ENCODE assay signal across 20 mouse cellular contexts in the genomic region with DNA sequence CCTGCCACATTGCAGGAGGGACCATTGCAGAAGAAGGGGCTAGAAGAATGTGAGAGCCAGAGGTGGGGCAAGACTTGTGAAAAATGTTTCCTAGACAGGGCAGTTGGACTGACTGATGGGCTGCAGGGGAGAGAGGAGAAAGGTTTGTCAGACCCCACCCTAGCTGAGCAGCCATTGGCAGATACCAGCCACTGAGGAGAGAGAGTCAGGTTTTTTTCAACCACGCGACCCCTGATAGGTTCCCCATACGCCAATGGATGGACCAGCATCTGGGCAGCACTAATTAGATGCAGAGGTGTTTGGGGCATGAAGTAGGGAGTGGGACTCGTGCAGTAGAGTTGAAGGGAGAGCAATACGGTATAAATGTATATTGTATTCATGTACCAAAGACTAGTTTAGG.
"Had no signal": no experiment of that assay in that cellular context is flagged by ENCODE, and none has a peak within 500 bp of the region (broad histone marks: within the 10 kb centered on the region; RNA-seq: fewer than 3 reads in every experiment).

No protein-coding gene starts in this region.

- H3K4me3 ChIP-seq: kidney, embryonic 15.5 days; layer of hippocampus, adult 2 months; left cerebral cortex, adult 2 months; liver, embryonic 13.5 days; megakaryocyte, embryonic 14.5 days; midbrain, embryonic 10.5 days; midbrain, embryonic 13.5 days; myocyte; neural tube, embryonic 13.5 days had no signal

- DNase-seq: kidney, adult 8-10 months; kidney, postnatal 14 days; layer of hippocampus, adult 9-11 months; layer of hippocampus, postnatal 36 days; liver, embryonic 13.5 days; lung, adult 2 months; lung, postnatal 36 days; retina, postnatal 1 day; right cerebral cortex, postnatal 25 days; thymus, adult 18-20 months; thymus, postnatal 36 days had no signal

- H3K27ac ChIP-seq: kidney, embryonic 15.5 days; layer of hippocampus, adult 2 months; left cerebral cortex, adult 2 months; liver, embryonic 13.5 days; midbrain, embryonic 10.5 days; midbrain, embryonic 13.5 days; neural tube, embryonic 13.5 days had no signal

- H3K9me3 ChIP-seq: kidney, embryonic 15.5 days; liver, embryonic 13.5 days; megakaryocyte, embryonic 14.5 days; midbrain, embryonic 10.5 days; midbrain, embryonic 13.5 days; neural tube, embryonic 13.5 days had no signal

- H3K27me3 ChIP-seq: kidney, embryonic 15.5 days; liver, embryonic 13.5 days; midbrain, embryonic 13.5 days; neural tube, embryonic 13.5 days had no signal

- H3K36me3 ChIP-seq: kidney, embryonic 15.5 days; liver, embryonic 13.5 days; midbrain, embryonic 10.5 days; midbrain, embryonic 13.5 days; neural tube, embryonic 13.5 days had no signal

- ATAC-seq: midbrain, embryonic 13.5 days; midbrain, embryonic 16.5 days had no signal

- H3K4me1 ChIP-seq: liver, embryonic 13.5 days; megakaryocyte, embryonic 14.5 days; neural tube, embryonic 13.5 days had no signal

- H3K9ac ChIP-seq: kidney, embryonic 15.5 days; liver, embryonic 13.5 days; midbrain, embryonic 13.5 days; neural tube, embryonic 13.5 days had no signal

- H3K4me2 ChIP-seq: kidney, embryonic 15.5 days; liver, embryonic 13.5 days; midbrain, embryonic 13.5 days; neural tube, embryonic 13.5 days had no signal
